Mouse (Mus musculus) layer of hippocampus, postnatal 25 days (tissue): Measurements from ENCODE around the gene Il1r1. TPM values are rescaled to one million over a fixed set of nuclear protein-coding genes. Genes with fewer than 3 reads are reported as not detected.
"Not testable (repeated sequence)": the region's sequence is repeated elsewhere in the genome, so short reads cannot be mapped to it uniquely, and the experiment has no call there.

Experiments used
- DNase-seq, 2 experiments: peaks; one replicate each; pipeline ENCODE4 v3.0.0; 2022; ENCODE audit warnings: mixed read lengths in 2 of 2, low spot score in 1 of 2; ENCODE audit errors: extremely low spot score in 1 of 2
- total RNA-seq, 2 experiments: library from RNA; stranded (reverse); gene quantifications; 2 replicates each; pipeline ENCODE4 v1.2.3; 2021

The Il1r1 gene
- total RNA-seq, 2 experiments from 2014 or later, result 7.3 to 7.6 TPM

DNA sequence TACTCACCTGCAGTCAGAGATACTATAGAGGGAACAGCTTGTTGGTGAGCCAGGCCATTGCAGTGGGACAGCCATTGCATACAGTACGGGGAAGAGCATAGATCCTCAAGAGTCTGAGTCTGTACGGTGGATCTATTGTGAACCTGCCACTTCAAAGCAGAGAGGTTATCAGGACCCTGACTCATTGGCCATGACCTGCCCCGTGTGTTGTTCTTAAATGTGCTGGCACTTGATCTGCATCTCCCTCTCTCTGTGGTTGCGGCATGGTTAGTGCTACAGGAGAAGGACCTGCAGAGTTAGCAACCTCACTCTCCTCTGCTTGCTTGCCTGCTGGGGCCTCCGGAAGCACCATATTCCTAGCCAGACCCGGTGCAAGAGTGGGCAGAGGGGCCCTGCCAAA, 43.7 kb downstream of the Il1r1 start:
- DNase-seq, result no peak

DNA sequence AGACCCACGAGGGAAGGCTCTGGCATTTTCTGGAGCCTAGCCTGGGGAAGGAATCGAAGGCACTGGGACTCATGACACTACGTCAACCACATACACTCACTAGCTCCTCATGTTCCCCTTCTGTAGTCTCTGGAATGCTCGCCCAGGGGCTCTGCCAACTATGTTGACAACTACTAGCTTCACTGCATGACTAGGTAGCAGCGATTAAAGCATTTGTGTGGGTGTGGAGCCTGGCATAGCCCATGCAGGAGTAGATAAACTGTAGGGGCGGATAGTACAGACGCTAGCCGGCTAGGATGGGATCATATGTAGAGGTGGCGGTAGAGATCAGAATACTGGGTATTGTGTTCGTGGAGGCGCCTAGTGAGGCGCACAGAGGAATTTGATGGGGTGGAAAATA, 45.5 kb downstream of the Il1r1 start:
- DNase-seq, result no peak

DNA sequence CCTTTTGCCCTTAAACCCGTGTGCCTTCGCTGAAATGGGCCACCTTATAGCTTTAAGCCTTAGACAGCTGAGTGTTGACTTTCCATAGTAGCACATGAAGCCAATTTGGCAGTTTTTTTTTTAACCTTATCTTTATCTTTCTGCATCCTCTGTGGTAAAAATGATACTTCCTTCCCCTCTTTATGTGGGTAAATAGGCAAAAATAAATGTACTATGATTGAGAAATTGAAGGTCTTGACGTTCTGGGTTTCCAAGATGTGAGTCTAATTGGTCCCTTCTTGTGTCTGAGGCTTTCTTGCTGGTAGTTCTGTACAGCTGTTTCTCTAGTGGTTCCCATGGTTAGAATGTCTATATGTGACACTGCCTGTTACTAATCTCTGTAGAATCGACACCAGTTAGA, 46.2 kb downstream of the Il1r1 start:
- no peak for DNase-seq

DNA sequence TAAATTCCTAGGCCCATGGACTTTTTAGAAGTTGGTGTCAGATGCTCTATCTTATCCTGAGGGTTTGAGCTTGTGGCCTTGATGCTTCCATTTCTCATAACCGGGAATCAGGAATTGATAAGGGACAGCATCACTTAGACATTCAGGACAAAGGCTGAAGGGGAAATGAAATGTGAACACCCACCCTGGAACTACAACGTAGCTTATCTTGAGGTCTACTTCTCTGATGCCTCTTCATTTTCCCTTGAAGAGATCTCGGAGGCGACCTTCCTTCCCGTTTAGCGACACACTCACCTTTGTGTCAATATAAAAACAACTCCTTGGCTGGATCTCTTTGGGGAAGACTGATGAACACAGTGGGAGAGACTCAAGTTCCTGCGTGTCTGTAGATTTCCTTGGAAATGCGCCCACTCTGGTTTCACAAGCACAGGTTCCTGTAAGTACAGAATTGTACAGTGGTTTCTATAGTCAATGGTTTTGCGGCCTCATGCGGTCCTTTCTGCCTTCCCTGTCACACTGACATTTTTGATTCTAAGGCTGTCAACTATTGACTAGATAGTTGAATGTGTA, 46.7 kb downstream of the Il1r1 start:
- DNase-seq, result no peak

DNA sequence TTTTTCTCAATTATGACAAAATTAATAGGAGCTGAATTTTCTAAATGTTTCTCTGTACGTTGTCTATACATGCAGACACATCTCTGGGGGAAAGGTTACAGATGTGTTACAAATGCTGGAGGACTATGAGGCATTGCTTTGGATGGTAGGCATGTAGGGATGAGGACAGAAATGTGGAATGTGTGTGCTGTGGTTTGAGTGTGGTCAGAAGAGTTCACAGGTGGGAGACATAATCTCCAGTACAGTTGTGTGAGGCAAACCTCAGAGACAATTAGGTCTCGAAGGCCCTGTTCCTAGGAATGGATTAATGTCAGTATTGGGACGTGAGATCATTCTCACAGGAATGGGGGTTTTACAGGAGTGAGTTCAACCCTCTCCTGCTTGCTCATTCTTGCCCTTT, 47.3 kb downstream of the Il1r1 start:
- no peak for DNase-seq

DNA sequence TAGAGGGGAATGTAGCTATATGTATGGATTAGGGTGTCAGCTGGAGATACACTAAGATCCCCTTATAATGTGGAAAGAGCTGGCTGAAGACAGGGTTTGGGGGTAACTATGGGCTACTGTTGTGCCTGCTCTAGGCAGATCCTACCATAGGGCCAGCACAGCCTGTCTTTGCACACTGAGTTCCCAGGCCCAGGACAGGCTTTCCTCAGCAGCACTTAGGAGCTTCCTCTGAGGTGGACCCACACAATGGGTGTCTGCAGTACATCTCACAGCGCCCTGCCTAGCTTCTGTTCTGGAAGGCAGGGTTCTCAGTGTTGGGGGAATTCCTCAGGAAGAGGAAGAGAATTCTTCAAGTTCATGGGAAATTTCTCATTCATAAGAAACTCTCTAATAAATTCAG, 48.6 kb downstream of the Il1r1 start:
- DNase-seq, result no peak

DNA sequence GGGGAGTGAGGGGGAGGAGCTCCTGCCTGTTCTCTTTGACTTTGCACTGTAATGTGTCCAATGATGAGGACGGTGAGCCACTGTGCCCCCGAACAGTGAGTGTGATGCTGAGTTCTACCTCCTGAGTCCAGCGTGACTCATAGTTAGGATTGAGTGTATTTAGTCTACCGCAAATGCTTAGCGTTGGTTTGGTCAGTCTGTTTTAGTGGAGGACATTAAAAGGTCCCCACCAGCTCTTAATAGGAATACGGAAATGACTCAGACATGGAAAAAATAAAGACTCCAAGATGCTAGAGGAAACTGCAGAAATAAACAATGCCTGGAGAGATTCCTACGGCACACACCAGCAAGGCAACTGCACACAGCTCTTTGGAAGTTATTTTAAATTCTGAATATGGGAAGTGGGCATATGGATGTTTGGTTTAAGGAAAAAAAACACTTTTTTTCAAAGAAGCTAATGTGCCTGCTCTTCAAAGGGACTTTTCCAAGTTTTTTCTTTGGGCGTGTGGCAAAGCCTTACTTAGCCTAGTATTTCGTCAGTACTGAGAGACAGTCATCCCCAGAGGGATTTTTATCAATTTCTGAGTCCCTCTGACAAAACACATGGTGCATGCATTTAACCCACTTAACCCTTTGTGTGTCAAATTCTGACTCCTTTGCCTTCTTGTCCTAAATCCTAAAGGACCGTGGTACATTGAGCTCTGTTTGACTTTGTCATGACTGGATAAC, 50.6 kb downstream of the Il1r1 start:
- DNase-seq, result no peak

DNA sequence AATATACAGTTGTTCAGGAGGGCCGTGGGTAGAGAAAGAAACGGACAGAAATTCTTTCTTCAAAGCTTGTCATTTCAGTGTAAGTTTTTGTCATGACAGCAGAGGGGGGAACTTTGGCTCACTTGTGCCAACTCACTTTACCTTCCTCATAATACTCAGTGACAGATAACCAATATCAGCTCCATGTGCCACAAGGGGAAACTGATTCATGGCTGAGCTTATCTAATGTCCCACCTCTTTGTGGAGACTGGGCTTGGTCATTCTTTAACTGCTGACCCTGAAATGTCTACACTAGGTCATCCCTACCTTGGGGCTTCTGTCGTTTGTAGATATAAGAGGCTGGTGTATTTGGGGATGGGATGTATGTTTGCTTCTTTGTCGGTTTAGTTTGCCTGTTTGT, 53.1 kb downstream of the Il1r1 start:
- no peak for DNase-seq

DNA sequence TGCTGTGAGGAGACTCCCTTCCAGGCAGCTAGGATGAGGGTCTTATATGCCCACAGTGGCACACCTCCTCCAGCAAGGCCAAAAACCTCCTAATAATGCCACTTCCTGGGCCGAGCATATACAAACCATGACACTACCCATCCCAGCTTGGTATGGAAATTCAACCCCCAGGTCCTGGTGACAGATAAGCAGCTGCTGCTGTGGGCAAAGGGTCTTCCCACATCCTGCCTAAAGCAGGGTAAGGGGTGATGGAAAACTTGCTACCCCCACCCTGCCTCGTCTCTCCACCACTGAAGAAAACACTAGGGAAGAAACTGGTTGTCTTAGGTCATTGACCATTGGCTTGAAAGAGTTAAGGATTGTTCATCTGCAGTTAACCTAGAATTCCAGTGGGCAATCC, 53.8 kb downstream of the Il1r1 start:
- no peak for DNase-seq

DNA sequence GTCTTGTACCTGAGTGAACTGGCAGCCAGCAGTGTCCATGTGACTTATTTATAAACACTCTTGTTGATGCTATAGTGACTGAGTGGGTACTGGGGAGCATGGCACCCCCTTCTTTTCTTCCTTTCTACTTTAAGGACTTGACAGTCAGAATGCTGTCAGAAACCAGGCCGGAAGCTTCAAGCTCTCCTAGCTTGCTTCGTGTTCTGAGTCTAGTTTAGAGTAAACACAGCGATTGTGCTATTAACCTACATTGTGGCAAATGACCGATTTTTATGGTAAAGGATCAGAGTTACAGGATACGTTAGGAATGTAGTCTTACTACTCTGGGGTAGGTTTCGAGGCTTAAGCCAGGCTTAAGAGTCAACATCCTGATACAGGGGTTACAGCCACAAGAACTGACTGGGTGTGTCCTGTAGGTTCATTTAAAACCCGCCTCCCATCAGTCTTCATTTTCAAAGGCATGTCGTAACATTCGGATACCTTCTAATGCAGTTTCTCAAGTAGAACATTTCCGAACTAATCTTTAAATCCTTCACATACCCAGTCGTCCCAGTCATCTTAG, 54.4 kb downstream of the Il1r1 start:
- DNase-seq, result no peak

DNA sequence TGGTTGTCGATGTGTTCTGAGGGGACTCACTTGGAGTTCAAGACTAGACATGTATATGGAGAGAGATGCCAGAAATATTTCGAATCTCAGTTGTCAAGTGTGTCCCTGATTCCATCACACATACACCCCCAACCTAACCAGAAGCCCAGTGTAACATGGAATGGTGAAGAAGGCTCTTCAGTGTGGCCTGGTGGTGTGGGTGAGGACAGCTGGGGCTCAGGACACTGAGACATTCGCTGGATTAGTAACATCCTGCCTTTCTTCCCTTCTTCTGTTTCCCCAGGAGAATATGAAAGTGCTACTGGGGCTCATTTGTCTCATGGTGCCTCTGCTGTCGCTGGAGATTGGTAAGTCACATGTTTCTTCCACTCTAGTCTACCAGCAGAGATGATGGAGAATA, 57.1 kb downstream of the Il1r1 start:
- DNase-seq, result no peak

DNA sequence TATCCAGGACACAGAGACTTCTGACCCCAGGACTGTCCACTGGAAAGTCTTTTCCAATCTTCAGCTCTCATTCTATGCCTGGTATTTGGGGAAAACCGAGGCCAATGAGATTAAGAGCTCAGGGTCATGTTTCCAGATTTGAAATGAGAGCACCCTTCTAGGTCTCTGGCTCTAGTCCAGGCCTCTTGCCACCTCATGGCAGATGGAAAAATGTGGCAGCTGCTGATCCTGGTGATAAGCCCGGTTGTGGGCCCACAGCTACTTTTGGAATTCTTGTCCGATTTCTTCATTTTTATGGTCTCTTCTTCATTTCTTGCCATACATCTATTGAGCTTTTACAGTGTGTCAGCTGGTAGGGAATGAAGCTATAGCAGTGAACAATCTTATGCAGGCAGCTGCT, 57.5 kb downstream of the Il1r1 start:
- no peak for DNase-seq

DNA sequence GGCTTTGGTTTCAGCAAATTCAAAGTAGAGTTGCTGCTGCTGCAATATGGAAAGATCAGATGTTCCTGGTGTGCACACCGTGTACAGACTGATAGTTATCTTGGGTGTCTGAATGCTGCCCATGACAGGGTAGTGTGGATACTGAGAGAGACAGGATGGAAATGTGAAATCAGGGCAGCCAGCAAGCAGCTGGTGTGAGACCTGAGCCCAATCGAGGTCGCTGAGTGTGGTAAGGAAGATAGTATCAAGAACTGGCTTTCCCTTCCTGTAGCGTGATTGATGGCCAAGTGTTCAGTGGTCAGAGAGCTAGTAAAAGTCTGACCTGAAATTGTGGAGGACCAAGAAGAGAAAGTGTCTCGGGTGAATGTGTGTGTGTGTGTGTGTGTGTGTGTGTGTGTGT, 59.1 kb downstream of the Il1r1 start:
- no peak for DNase-seq

DNA sequence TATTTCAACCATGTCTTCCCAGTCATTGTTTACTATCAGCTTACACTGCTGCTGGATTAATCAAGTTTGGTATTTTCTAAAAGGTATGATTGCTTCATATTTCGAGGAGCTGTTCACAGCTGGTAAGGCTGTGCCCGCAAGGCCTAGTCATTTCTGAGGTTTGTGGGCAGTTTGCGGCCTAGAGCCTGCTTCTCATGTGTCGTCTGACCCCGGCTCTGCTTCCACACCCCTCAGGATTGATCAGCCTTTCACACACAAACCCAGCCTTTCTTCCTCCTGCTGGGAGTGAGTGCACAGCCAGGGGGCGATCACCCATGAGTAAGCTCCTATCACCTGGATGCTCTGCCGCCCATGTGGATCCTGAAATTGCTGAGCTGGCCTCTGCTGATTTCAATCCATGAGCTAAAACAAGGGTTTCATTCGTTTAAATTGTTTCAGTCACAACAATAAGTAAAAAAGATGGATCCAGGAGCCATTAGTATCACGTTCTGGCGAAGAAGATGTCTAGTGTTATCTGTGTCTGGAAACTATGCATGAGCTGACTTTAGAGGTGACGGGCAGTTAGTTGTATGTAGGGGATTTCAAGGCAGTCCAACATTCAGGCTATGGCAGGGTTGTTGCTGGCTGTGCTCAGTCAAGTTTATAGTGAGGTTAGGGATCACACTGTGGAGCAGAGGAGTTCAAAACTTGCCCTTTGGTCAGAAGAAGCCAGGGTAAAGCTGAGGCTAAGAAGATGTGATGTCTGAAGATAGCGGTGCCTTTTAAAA, 65.8 kb downstream of the Il1r1 start:
- DNase-seq, result no peak

DNA sequence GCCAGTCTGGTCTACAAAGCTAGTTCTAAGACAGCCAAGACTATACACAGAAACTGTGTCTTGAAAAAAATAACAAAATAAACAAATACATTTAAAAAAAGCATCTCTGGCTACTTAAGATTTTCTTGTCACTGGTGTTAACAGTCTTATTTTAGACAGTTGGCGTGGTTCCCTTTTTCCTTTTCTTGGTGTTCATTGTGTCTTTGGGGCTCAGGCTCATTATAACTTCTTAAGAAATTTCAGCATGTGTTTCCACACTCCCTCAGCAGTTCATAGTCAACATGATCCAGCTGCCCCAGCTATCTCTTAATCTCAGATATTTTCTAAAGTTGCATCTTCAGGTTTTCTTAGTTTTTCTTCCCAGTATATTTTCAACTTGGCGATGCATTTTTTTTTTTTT, 67.4 kb downstream of the Il1r1 start:
- DNase-seq, result no peak

DNA sequence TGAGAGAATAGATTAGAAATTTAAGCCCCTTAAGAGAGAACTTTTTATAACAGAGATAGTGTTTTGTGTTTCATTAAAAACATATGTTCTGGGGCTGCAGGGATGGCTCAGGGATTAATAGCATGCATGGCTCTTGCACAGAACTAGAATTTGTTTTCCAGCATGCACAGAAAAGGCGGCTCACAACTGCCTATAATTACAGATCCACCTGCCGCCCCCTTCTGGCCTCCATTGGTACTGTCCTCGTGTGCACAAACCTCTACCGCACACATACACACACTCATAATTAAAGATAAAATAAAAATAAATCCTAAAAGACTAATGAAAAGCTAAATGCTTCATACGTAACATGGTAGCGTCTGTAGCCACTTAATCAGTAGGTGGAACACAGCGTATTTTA, 69.0 kb downstream of the Il1r1 start:
- no peak for DNase-seq

DNA sequence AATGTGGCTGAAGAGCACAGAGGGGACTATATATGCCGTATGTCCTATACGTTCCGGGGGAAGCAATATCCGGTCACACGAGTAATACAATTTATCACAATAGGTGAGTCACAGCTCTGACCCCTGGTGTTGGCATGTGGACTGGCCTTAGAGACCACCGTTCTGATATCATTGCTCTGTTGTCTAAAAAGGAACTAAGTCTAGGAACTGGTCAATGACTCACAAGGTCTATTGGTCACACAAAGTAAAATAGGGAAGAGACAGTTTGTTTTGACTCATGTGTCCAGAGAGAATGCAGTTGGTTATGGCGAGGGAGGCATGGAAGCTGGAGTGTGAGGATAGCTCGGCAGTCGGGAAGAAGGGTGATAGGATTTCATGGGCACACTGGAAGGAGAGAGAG, 69.9 kb downstream of the Il1r1 start:
- no peak for DNase-seq

DNA sequence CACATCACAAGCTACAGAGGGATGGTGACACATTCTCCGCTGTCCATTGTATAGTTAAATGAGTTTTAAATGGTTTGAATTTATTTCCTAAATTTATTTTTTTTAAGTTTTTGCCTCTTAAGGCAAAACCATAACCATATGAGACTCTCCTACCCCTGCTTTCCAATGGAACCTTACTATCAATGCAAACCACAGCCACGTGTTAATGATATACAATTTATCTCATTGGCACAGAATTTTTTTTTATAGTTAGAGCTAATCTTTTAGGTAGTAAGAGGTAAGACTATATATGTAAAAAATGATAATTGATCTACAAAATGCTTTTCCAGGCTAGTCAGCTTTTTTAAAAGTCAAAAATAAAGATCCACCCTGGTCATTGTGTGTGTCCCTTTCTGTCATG, 73.2 kb downstream of the Il1r1 start:
- DNase-seq, result no peak

DNA sequence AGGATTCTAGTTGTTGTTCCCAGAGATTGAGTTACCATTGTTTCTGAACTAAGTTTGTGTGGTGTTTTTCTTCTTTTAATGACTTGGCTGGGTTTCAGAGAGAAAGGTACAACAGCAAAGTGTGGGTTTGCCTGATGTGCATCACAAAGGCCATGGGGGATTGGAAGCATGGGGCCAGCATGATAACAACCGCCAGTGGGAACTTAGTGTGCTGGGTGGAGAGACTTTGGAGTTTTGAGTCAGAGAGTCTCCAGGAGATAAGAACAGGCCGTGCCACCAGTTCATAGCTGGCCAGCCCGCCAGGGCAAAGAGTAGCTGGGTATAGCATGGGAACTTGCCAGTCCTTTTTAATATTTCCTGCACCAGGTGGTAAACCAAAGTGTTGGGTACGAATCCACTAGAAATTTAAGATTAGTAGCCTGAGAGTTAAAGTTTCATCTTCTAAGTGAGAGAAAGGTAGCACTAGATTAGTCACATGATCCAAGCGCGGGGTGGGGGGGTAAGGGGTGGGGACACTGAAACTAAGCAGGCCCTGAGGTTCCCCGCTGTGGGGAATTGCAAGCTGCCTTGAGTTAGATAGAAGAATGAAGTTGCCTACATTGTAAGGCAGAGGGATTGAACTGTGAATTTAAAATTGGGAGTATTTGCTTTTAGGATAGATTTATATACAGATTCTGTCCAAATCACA, 78.4 kb downstream of the Il1r1 start:
- DNase-seq, result no peak

DNA sequence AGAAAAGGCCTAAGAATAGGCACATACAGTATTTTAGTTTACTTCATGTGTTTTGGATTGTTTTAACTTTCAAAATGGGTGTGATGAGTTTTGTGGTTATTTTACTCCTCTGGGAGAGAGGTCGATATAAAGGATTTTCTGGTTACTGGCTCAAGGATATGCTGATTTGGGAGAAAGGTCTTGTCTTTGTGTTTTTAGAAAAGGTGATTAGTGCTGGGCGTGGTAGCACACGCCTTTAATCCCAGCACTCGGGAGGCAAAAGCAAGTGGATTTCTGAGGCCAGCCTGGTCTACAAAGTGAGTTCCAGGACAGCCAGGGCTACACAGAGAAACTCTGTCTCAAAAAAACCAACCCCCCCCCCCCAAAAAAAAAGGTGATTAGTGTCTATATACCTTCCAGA, 79.4 kb downstream of the Il1r1 start:
- not testable (repeated sequence) for DNase-seq

DNA sequence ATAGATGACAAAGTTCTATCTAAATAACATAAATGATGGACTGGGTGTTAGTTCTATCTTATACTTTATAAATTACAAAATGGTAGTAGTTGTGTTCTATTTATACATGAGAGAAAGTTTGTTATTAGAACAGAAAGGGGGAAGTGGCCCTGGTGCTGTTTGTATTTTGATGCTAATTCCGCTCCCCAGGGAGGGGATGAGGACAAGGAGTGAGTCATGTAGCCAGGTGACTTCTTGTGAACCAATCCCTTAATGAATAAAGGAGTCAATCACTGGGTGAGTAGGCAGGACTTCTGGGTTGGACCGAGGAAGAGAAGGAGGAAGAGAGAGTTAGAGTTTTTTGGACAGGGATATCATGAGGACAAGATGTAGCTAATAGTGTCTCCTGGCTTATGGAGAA, 81.2 kb downstream of the Il1r1 start:
- no peak for DNase-seq
